Mouse (Mus musculus): ENCODE measurements at regions not wholly inside any gene's neighbourhood (a gene's known extent, or its start where the extent isn't known, plus 50 kb on each side); places are given as distances from the start of the nearest gene placed in this dataset.

DNA sequence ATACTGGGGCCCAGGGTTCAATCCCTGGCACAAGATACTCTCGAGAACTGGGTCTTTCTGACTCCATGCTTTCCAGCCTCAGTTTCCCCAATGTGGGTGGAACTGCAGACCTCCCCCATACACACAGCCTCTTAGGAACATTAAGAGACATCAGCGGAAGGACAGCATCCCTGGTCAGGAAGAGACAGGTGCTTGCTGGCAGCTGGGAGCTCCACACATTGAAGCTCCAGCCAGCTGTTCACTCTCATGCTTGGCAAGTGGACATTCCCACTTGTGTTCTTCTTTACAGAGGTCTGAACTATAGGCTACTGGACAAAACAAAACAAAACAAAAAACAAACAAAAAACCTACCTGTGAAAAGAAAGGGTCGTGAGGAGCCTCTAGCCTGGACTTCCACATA lies 55.5 kb upstream of the Gpc1 start:
- TF ChIP-seq POLR2A (IDR thresholded peaks at IDR 0.05; ENCODE audit: extremely low read depth, insufficient read depth, low read length) (no peak), CTCF (IDR thresholded peaks at IDR 0.05; ENCODE audit: extremely low read depth, insufficient read depth, low read length) (no peak)
